Mouse (Mus musculus): ENCODE data around the gene Hivep2. TPM values are rescaled to one million over a fixed set of nuclear protein-coding genes. Genes with fewer than 3 reads are reported as not detected.

Gene Hivep2
- total RNA-seq, 2 experiments from 2014 or later, result 43.4 to 46.6 TPM

DNA sequence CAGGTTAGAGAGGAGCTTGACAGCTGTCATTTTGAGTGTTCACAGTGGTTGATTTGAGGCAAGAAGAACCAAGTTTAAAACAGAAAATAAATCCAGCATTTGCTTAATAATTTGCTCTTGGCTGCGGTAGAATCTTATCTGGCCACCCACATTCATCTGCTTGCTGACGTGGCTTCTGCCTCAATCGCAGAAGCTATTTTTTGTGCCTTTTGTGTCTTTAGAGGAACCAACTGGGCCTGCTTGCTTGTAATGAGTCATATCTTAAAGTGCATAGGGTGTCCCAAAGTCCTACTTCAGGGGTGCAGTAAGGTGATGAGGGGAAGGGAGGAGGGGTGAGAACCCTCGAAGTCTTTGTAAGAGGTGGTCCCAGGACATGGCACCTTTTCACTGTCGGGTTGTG, 151.1 kb downstream of the Hivep2 start:
- no peak for DNase-seq
- intact Hi-C loops (cut with DNase I), result no loop called here

DNA sequence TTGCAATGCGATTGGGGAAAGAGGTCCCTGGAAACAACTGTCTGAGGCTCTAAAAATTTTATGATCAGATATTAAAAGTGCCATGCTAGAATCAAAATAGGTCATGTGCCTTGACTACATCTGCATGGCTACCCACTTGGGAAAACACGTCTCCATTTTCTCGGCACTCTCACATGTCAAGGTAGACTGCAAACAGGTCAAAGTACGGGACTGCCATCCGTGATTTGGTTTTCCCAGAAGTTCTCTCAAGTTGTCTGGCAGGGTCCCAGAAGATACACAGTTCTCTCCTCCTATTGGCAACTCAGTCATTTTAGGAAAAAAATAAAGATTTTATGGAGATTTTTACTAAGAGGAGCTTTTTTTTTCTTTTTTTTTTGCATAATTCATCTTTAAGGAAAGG, 153.3 kb downstream of the Hivep2 start:
- no peak for DNase-seq
- intact Hi-C loops (cut with DNase I), result no loop called here

DNA sequence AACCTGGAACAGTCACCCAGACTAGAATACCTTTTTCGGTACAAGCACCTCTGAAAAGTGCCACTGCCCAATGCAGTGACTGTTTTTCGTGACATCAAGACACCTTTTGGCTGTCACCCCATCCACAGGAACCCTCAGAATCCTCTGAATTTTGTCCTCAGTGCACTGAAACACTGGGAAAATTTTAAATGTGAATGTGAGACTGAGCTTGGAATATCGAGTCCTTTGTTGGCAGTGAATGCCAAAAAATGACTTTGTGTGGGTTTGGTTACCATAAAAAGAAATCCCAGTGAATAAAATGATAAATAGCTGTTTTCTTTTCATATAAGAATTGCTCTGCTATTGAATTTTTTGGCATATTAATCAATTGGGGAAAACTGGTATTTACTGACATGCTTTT, 154.6 kb downstream of the Hivep2 start:
- intact Hi-C loops (cut with DNase I), result no loop called here
- DNase-seq, result no peak

DNA sequence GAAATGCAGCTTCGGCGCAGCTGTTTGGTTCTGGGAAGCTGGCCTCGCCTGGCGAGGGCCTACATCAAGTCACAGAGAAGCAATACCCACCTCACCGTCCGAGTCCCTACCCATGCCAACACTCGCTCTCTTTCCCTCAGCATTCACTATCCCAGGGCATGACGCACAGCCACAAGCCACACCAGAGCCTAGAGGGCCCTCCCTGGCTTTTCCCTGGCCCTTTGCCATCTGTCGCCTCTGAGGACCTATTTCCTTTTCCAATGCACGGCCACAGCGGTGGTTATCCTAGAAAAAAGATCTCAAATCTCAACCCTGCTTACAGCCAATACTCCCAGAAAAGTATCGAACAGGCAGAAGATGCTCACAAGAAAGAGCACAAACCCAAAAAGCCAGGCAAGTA, 162.0 kb downstream of the Hivep2 start:
- intact Hi-C loops (cut with DNase I), result no loop called here
- no peak for DNase-seq

DNA sequence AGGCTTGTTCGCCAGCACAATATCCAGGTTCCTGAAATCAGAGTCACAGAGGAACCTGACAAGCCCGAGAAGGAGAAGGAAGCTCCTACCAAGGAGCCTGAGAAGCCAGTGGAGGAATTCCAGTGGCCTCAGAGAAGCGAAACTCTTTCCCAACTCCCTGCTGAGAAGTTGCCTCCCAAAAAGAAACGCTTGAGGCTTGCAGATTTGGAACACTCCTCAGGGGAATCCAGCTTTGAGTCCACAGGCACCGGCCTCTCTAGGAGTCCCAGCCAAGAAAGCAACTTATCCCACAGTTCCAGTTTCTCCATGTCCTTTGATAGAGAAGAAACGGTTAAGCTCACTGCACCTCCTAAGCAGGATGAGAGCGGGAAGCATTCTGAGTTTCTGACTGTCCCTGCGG, 164.4 kb downstream of the Hivep2 start:
- intact Hi-C loops (cut with DNase I), result no loop called here
- DNase-seq, result no peak

DNA sequence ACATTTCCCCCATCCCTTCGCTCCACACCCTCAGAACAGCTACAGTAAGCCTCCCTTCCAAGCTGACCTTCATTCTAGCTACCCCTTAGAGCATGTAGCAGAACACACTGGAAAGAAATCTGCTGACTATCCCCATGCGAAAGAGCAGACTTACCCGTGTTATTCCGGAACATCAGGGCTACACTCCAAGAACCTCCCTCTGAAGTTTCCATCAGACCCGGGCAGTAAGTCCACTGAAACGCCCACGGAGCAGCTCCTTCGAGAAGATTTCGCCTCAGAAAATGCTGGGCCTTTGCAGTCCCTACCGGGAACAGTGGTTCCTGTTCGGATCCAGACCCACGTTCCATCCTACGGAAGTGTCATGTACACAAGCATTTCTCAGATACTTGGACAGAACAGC, 165.4 kb downstream of the Hivep2 start:
- no peak for DNase-seq
- intact Hi-C loops (cut with DNase I), result no loop called here

DNA sequence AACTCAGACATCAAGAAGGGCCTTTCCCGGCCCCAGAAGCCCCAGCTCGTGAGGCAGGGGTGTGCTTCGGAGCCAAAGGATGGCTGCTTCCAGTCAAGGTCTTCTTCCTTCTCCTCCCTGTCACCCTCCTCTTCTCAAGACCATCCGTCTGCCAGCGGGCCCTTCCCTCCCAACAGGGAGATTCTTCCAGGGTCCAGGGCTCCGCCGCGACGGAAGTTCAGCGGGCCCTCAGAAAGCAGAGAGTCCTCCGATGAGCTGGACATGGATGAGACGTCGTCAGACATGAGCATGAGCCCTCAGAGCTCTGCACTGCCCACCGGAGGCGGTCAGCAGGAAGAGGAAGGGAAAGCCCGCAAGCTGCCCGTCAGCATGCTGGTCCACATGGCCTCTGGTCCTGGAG, 166.2 kb downstream of the Hivep2 start:
- intact Hi-C loops (cut with DNase I), result no loop called here
- no peak for DNase-seq

DNA sequence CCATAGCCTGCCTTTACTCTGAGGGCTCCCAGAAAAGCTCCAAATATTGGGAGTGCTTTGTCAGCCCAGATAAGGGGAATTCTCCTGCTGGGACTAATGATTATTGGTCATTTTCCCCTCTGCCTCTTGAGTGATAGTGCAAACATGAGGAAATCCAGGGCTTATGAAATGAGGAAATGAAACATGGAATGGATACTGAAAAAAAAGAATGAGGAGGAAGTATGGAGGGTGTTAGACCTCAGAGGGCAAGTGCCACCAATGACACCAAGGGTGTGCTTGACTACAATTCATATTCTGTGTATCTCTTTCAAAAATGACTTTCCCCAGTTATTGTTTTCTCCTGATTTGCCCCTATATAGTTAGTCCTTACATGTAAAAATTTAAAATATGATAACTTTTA, 167.1 kb downstream of the Hivep2 start:
- intact Hi-C loops (cut with DNase I), result no loop called here
- no peak for DNase-seq

DNA sequence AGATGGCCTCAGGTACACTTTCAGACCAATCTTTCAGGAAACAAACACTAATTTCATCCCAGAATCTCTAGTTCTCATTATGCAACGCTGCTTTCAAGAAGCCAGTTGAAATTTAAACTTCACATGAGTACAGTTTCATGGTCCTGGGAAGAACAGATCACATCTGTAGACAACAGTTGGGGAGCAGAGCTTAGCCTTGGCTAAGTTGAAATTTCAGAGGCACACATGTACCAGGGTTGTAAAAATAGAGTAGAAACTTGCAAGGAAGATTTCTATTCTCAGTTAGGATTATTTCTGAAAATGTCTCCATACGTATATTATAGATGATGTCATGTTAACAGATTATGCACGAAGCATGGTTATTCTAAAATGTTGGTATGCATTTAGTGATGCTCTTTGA, 172.8 kb downstream of the Hivep2 start:
- no peak for DNase-seq
- intact Hi-C loops (cut with DNase I), result no loop called here

DNA sequence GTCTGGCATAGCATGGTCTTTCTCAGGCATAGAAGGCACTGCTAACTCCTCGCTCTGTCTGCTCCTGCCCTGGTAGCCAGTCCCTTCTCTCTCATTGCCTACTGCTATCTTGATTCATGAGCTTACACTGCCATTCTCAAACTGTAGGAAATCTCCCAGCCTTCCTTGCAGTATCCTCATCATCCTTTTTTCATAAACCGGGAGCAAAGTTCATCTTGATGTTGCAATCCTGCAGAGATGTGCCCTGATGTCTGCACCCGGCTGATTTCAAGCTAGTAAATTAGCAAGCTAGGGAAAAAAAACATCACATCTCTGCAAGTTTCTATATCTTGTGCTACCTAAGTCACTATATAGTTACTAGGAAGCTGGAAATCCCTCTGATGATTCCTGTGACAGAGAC, 179.0 kb downstream of the Hivep2 start:
- no peak for DNase-seq
- intact Hi-C loops (cut with DNase I), result loop anchor here (5.0 kb wide), 1 partner anchor 57 kb away; no protein-coding TSS in a partner anchor

DNA sequence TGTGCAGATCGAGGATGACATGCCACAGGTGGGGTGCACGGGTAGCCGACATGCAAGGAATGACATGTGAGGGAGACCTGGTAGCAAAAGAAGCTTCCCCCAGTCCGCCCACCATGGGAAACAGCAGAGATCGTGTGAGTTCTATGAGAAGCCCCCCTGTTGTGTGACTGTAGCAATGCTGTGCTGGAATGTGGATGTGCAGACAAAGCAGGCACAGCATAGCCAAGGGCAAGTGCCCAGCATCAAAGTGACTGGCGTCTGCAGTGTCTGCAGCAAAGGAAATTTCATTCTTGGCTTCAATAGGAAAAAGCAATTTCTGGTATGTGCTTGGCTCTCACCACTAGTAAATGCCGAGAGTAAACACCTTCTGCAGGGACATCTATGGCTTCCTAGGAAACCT, 199.0 kb downstream of the Hivep2 start:
- no peak for DNase-seq
- intact Hi-C loops (cut with DNase I), result no loop called here

DNA sequence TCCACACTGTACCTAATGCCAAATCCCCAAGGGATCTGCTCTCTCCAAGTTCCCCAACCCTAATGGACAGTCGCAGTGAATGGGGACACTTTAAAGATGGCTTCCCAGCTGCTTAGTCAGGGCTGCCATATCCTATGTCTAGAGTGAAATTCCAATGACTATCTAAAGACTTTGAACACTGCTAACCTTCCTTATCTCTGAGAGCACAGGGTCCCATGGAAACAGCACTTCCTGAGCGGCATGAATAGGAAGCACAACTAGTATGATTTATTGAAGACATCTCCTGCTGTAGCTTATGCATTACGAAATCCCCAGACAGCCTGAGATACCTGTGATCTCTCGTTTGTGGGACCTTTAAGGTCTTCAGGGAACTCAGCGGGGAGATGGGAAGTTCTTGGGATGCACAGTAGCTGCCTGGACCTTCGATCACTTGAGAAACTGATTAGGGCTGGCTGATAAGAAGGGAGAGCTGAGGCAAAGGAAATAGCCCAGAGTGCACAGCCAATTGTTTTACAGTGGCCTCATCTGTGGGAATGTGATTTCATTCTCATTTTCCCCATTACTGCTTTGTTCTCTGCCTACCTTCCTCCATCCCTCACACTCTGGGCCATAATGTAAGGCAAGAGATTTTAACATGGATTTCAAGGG, 202.4 kb downstream of the Hivep2 start:
- no peak for DNase-seq

DNA sequence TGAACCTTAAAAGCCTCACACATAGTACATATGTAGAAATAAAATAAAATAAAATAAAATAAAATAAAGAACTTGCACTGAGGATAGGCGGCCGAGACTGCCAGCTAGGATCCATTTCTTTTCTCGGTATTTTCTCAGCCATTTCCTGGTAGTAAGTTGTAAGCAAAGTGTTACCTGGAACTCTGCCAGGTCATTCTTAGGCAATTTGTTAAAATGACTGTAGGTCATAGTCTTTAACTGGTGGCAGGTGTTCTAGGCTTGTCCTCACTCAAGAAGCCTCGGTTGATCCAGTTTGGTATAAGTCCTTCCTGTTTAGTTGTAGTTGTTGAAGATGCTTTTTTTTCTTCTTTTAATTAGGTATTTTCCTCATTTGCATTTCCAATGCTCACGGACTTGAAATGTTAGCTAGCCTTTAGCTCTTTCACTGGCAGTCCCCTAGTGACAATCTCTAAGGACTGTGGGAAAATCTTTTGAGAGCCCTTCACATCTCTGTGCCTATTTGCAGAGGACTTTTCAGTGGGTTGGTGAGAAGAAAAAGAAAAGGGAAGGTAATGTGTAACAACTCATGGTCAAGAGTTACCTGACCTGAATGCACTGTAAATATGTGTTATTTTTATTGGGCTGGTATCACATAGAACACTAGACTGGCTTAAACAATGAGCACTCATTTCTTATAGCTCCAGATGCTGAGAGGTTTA, 203.1 kb downstream of the Hivep2 start:
- intact Hi-C loops (cut with DNase I), result no loop called here
- DNase-seq, result no peak

More for the DNA sequence above, 202.4 kb downstream of the Hivep2 start:
- intact Hi-C loops (cut with DNase I), result no loop called here

DNA sequence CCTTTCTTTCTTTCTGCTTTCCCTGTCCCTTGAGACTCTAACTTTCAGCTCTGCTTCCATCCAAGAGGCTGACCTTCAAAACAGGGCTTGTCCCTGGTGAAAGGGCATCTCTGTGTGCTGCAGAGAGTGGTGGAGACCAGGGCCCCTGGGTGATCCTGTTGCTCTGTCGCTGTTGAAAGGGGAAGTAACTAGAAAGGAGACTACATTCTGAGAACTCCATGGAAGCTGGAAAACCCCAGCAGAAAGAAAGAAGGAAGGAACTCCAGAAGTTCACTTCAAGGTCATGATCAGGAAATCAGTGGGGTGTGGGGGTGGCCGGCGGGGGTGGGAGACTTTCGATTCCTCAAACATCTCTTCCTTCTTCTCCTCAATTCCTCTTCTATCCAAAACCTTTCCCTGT, 208.2 kb downstream of the Hivep2 start:
- intact Hi-C loops (cut with DNase I), result no loop called here
- DNase-seq, result no peak

DNA sequence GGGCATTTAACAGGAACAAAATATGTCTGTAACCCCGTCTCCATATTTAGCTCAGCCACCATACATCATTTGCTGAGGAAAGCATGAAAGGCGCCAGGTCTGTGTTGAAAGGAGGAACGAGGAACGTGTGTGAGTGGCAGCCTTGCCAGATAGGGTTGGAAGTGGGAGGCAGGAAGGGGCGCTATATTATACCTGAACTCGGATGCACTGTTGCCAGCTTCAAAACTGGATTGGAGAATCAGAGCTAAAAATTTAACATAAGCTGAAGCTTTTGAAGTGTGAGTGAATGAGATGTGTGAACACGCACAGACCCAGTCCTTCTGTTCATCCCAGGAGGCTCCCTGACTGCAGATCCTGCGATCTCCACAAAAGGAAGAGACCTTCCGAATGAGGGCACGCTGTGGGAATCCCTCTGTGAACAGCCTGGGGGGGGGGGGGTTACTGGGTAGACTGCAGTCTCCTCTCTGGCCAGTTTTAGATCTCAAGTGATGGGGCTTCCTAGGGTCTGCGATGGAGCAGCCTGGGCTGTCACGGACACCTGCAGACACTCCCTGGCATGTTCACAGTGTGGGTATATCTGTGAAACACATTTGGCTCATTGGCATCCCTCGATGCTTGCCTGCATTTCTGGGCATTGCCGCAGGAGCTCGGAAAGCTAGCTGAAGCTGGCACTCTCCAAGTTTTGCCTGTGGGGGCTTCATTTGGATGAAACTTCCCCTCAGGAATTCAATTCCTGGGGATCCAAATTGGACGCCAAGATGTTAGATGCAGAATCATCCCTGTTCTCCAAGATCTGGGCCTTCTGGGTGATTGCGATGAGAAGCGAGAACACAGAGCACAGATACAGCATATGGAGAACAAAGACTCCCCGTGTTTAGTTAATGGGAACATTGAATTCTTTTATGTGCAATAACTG, 213.8 kb downstream of the Hivep2 start:
- no peak for DNase-seq
- intact Hi-C loops (cut with DNase I), result no loop called here

DNA sequence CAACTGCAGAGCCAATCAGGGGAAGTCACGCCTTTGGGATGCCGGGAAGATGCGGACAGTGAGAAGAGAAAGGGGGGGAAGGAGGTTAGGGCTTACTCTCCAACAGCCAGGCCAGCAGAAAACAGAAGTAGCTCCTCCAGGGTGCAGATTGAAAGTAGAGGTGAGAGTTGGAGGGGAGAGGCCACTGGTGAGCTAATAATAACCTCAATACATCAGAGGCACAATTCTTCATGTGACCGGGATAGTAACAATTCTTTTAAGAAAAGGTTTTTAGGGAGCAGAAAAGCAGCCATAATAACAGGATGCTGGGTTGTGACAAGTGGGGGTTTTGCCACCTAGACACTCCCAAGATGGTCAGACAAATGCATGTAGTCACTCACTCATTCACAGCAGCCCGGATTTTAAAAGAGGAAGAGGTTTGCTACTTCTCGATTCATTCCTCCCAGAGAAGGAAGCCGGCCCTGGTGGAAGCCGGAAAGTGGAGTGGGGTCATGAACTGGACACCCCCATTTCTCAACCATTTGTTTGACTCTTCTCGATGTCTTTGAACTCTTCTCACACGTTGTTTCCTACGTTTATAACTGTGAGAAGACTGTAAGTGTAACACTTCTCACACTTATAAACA, 220.6 kb downstream of the Hivep2 start:
- no peak for DNase-seq

DNA sequence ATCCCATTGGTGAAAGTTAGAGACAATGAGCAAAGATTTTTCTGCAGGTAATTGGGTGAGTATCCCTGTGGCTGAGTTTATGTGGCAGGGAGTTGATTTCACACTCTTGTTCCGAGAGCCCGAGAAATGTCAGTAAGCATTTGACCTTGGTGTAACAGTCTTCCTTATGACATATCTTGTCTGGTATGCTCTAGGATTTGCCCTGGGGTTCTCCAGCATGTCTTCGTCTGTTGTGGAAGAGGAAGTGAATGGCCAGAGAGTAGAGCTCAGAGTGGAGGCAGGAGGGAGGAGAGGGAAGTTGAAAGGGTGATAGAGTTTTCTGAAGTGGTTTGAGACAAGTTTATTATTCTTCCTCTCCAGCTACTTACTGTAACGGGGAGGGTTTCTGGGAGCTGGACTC, 223.2 kb downstream of the Hivep2 start:
- intact Hi-C loops (cut with DNase I), result no loop called here
- DNase-seq, result no peak

More for the DNA sequence above, 220.6 kb downstream of the Hivep2 start:
- intact Hi-C loops (cut with DNase I), result no loop called here

DNA sequence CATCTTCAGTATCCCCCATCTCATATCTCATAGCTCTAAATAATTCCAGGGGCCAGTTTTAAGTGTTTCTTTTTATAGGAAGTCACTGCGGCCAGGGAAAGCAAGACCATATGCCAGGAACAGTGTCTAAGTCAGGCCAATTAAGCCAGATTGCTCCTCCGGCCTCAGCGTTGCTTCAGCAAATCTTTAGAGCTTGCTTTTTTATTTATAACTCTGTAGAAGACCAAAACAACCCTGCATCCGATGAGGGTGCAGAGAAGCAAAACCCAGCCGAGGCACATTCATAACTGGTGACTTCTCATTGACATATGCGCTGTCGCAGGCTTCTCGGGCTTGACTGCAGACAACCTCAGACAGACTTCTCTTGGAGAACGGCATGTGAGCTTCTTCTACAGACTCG, 225.3 kb downstream of the Hivep2 start:
- no peak for DNase-seq
- intact Hi-C loops (cut with DNase I), result loop anchor here (10.0 kb wide), 1 partner anchor 176 kb away; no protein-coding TSS in a partner anchor

DNA sequence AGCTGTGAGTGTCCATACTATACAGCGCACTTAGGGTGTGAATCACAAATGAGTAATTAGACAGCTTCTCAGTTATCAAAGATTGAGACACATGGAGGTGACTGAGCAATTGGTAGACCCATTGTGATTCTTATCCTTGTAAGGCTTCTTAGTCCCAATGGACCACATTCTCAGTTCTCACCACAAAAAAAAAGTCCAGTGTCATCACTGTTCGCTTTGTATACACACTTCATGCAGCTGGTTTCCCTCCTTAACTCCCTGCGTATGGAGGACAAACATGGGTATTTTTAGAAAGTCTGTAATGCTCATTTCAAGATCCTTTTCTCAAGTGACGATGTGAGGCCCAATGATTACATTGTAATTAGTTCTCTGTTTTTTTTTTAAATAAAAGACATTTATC, 226.3 kb downstream of the Hivep2 start:
- intact Hi-C loops (cut with DNase I), result loop anchor here (10.0 kb wide), 1 partner anchor 177 kb away; no protein-coding TSS in a partner anchor
- DNase-seq, result no peak

DNA sequence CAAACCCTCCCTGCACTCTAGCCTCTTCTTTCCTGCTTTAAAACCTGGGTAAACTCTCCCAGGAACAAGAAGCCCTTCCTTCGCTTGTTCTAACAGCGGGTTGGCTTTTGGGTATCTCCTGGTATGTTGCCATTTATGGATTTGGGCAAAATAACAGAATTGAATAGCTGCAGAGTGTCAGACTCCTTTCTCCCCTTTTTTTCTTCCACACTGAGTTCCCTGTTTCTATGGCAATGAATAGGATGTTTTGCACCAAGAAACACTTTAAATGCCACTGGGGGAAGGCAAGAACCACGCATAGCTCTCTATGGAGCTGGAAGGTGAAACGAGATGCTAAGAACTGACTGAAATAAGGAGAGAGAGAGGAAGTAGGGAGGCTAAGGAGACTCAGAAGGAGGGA, 227.8 kb downstream of the Hivep2 start:
- intact Hi-C loops (cut with DNase I), result loop anchor here (10.0 kb wide), 1 partner anchor 179 kb away; no protein-coding TSS in a partner anchor
- DNase-seq, result no peak

Data from gastrocnemius, postnatal 36 days (tissue).